Mouse (Mus musculus) thymus, adult 2 months (tissue): Measurements from ENCODE around the gene Nfatc3. TPM values are rescaled to one million over a fixed set of nuclear protein-coding genes. Genes with fewer than 3 reads are reported as not detected.

Experiments used
- DNase-seq: peaks from one replicate; pipeline ENCODE4 v3.0.0; 2021
- H3K27ac ChIP-seq: fragments of 200-500 bp; 2 replicates; pipeline ENCODE4 v1.5.1; 2012; ENCODE audit warnings: low read length, control low read depth; ENCODE audit not compliant: control insufficient read depth, insufficient read depth
- H3K27me3 ChIP-seq: fragments of 200-500 bp; 2 replicates; pipeline ENCODE4 v1.6.1; 2012; ENCODE audit warnings: mild to moderate bottlenecking, low read length, moderate library complexity, mixed read lengths; ENCODE audit not compliant: control insufficient read depth, insufficient read depth
- H3K36me3 ChIP-seq: fragments of 200-500 bp; 2 replicates; pipeline ENCODE4 v1.6.1; 2012; ENCODE audit warnings: mild to moderate bottlenecking, low read length, moderate library complexity; ENCODE audit not compliant: control insufficient read depth, insufficient read depth
- H3K4me1 ChIP-seq: fragments of 200-500 bp; replicated peaks from 2 replicates; pipeline ENCODE4 v1.6.1; 2012; ENCODE audit warnings: low read length; ENCODE audit not compliant: control insufficient read depth, insufficient read depth
- H3K4me3 ChIP-seq: fragments of 200-500 bp; 2 replicates; pipeline ENCODE4 v1.5.1; 2012; ENCODE audit warnings: mild to moderate bottlenecking, low read length, control low read depth, moderate library complexity; ENCODE audit not compliant: control insufficient read depth, insufficient read depth
- CTCF ChIP-seq: fragments of 200-500 bp; IDR thresholded peaks from 2 replicates; pipeline ENCODE4 v1.5.1; 2012; ENCODE audit warnings: mild to moderate bottlenecking, control low read depth, low read length, moderate library complexity, borderline replicate concordance; ENCODE audit not compliant: control insufficient read depth, poor library complexity, insufficient read depth; ENCODE audit errors: extremely low read depth
- POLR2A ChIP-seq: fragments of 200-500 bp; IDR thresholded peaks from 2 replicates; pipeline ENCODE4 v1.6.1; 2012; ENCODE audit warnings: mild to moderate bottlenecking, low read length, control low read depth, moderate library complexity; ENCODE audit not compliant: control insufficient read depth, poor library complexity, insufficient read depth; ENCODE audit errors: extremely low read depth
- WGBS: fragments of 180-500 bp; shearing (Covaris S2); methylation state at CpG from one replicate; pipeline ENCODE4 v1.1.7; 2018; 5-methylcytosine and 5-hydroxymethylcytosine counted together
- polyA plus RNA-seq: library from polyadenylated mRNA; depleted of rRNA; stranded (reverse); fragments of >200 nt; gene quantifications from 2 replicates; pipeline ENCODE4 v1.2.3, GENCODE M21; 2012

The Nfatc3 gene
- polyA plus RNA-seq, 1 experiment, result 161 TPM

- peaks cover 54% of the 10 kb centered on the region for H3K4me1 ChIP-seq
- H3K4me3 ChIP-seq, result peak overlapping the region; percentile 66
- WGBS, result 13% methylated on average over 22 of the region's 22 CpGs
- TF ChIP-seq CTCF (no peak), POLR2A (no peak)
- peaks cover under 1% of the 10 kb centered on the region; the same call in 1 of the 2 replicates for H3K36me3 ChIP-seq
- no peak overlapping the region for H3K27ac ChIP-seq
- H3K27me3 ChIP-seq, result peaks cover 22% of the 10 kb centered on the region
- DNase-seq, result no peak
Observed at GRCm38 (mm10) chr8:106137218-106137905, 78.7 kb downstream of the Nfatc3 start.

DNA sequence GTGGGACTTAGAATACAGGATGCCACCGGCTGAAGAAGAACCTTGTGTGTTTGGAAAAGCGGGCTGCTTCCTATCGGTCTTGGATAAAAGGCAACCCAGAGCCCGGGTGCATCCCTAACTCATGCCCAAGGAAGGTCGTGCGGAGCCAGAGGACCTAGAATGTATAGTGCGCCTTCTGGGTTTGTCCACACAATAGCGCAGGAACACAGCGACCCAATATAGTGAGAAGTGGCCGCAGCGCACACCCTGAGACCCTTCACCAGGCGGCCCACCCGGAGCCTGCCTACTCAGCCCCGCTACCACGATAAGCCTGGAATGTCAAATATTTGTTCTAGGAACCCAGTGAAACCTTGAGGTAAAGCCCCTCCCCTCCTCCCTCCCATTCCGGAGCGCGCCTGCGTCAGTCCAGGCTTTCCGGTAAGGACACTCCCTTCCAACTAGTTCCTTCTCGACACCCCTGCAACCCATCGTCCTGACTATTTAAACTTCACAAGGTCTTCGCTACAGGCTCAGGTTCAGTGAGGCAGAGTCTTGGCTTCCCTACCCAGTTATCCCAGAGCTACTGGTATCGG lies 79.4 kb downstream of the Nfatc3 start:
- WGBS, result 2% methylated on average over 24 of the region's 24 CpGs
- DNase-seq, result no peak
- TF ChIP-seq POLR2A, result no peak
- TF ChIP-seq CTCF, result no peak
- Histone ChIP-seq H3K27ac (no peak overlapping the region), H3K4me3 (peak overlapping the region; percentile 47), H3K27me3 (peaks cover 22% of the 10 kb centered on the region), H3K36me3 (no peaks in the 10 kb centered on the region), H3K4me1 (peaks cover 49% of the 10 kb centered on the region)

- H3K27ac ChIP-seq, result no peak overlapping the region
- peaks cover 22% of the 10 kb centered on the region for H3K27me3 ChIP-seq
- H3K36me3 ChIP-seq, result no peaks in the 10 kb centered on the region
- no peak for DNase-seq
- peaks cover 43% of the 10 kb centered on the region for H3K4me1 ChIP-seq
- 55% methylated on average over 7 of the region's 7 CpGs for whole genome bisulfite sequencing
- peak overlapping the region; percentile 47 for H3K4me3 ChIP-seq
- TF ChIP-seq POLR2A (no peak), CTCF (no peak)
Observed at GRCm38 (mm10) chr8:106138616-106139015, 80.0 kb downstream of the Nfatc3 start.

DNA sequence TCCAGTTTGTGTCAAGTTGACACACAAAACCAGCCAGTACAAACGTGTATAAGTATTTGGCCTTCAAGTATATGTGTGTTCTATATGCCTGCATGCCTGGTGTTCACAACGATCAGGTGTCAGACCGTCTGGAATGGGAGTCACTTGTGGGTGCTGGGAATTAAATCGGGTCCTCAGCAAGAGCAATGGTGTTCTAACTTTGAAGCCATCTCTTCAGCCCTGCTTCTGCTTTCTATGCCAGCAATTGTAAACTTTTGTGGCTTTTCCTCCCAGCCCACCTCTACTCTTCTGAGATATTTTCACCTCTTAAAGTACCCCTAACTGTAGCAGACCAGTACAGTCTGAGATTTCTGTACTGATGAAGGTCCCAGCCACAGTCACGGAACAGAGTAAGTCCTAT lies 81.6 kb downstream of the Nfatc3 start:
- H3K4me1 ChIP-seq, result peaks cover 30% of the 10 kb centered on the region
- H3K36me3 ChIP-seq, result no peaks in the 10 kb centered on the region
- no peak for DNase-seq
- H3K27me3 ChIP-seq, result peaks cover 22% of the 10 kb centered on the region
- WGBS, result 85% methylated on average over 5 of the region's 5 CpGs
- no peak overlapping the region for H3K27ac ChIP-seq
- no peak overlapping the region for H3K4me3 ChIP-seq
- TF ChIP-seq CTCF (no peak), POLR2A (no peak)

DNA sequence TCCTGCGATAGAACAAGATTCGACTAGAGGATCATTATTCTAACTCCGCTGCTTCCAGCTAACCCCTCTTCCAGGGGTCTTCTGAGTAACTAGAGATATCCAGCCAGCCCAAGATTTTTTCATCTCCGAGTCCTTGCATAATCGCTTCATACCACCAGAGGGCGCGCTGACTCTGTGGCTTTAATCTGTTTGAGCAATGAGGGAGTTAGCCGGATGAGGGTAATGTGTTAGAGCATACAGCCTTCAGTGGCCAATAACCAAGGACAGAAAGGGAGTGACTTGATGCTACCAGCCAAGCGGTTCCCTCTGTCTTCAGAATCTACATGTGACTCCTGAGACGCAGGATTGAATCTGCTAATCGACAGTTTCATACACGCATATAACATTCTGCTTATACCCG lies 82.1 kb downstream of the Nfatc3 start:
- H3K27me3 ChIP-seq, result peaks cover 22% of the 10 kb centered on the region
- H3K4me3 ChIP-seq, result no peak overlapping the region
- no peak overlapping the region for H3K27ac ChIP-seq
- peaks cover 25% of the 10 kb centered on the region for H3K4me1 ChIP-seq
- TF ChIP-seq POLR2A (no peak), CTCF (no peak)
- DNase-seq, result peak; percentile 85
- WGBS, result 14% methylated on average over 13 of the region's 13 CpGs
- H3K36me3 ChIP-seq, result no peaks in the 10 kb centered on the region

- Histone ChIP-seq H3K27ac (no peak overlapping the region), H3K4me3 (no peak overlapping the region), H3K4me1 (peaks cover 3% of the 10 kb centered on the region), H3K27me3 (no peaks in the 10 kb centered on the region), H3K36me3 (no peaks in the 10 kb centered on the region)
- no peak for DNase-seq
- WGBS, result 92% methylated on average over 2 of the region's 2 CpGs
- TF ChIP-seq CTCF (no peak), POLR2A (no peak)
Observed at GRCm38 (mm10) chr8:106145331-106145730, 86.7 kb downstream of the Nfatc3 start.

- no peak for TF ChIP-seq POLR2A
- no peak for TF ChIP-seq CTCF
- 61% methylated on average over 4 of the region's 4 CpGs for WGBS
- Histone ChIP-seq H3K36me3 (no peaks in the 10 kb centered on the region), H3K27ac (no peak overlapping the region), H3K27me3 (no peaks in the 10 kb centered on the region), H3K4me3 (no peak overlapping the region), H3K4me1 (peaks cover 8% of the 10 kb centered on the region)
- DNase-seq, result no peak
Observed at GRCm38 (mm10) chr8:106146014-106146413, 87.4 kb downstream of the Nfatc3 start.
